Mouse (Mus musculus): ENCODE data around the gene Tob2. TPM values are rescaled to one million over a fixed set of nuclear protein-coding genes. Genes with fewer than 3 reads are reported as not detected.

Tob2 gene
- polyA plus RNA-seq, 1 experiment from 2014 or later: 10.7 TPM

DNA sequence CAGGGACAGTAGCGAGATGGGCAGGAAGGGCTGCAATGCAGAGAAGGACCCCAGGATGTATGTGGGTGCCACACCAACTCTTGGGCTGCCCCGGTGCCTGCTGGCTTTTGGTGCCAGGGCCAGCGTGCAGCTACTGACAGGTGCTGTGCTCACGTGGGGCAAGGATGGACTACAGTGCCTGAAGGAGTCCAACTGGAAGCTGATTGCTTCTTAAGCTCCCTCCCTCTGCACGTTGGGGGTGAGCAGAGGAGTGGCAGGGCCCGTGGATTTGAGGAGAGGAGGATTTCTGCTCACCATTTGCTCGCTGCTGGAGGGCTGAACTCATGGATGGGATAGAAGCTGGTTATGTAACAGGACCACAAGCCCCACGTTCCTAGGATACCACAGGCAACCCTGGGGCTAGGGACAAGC lies 55.6 kb downstream of the Tob2 start:
- Histone ChIP-seq H3K4me3 (ENCODE audit: low read depth, low read length) (0 out of 2 replicates have a peak overlapping the region, but pooled peaks have one; percentile 14), H3K4me1 (ENCODE audit: control insufficient read depth, insufficient read depth, low read length) (peaks cover 8% of the 10 kb centered on the region), H3K9me3 (replicated peaks; ENCODE audit: control insufficient read depth, low read length) (no peaks in the 10 kb centered on the region), H3K36me3 (replicated peaks; ENCODE audit: control insufficient read depth, insufficient read depth, low read depth, low read length) (no peaks in the 10 kb centered on the region), H3K27me3 (ENCODE audit: control insufficient read depth, insufficient read depth, low read length) (no peaks in the 10 kb centered on the region), H3K9ac (replicated peaks; ENCODE audit: low read length) (no peak overlapping the region), H3K4me2 (ENCODE audit: low read depth, low read length) (peak overlapping the region; percentile 47), H3K27ac (replicated peaks; ENCODE audit: low read depth, low read length) (no peak overlapping the region)
- ATAC-seq (replicated peaks; ENCODE audit: insufficient number of reproducible peaks, low FRiP score, low TSS enrichment, low read depth): no peak
- 10% methylated on average over 8 of the region's 8 CpGs for WGBS
- DNase-seq (ENCODE audit: low spot score): no peak

DNA sequence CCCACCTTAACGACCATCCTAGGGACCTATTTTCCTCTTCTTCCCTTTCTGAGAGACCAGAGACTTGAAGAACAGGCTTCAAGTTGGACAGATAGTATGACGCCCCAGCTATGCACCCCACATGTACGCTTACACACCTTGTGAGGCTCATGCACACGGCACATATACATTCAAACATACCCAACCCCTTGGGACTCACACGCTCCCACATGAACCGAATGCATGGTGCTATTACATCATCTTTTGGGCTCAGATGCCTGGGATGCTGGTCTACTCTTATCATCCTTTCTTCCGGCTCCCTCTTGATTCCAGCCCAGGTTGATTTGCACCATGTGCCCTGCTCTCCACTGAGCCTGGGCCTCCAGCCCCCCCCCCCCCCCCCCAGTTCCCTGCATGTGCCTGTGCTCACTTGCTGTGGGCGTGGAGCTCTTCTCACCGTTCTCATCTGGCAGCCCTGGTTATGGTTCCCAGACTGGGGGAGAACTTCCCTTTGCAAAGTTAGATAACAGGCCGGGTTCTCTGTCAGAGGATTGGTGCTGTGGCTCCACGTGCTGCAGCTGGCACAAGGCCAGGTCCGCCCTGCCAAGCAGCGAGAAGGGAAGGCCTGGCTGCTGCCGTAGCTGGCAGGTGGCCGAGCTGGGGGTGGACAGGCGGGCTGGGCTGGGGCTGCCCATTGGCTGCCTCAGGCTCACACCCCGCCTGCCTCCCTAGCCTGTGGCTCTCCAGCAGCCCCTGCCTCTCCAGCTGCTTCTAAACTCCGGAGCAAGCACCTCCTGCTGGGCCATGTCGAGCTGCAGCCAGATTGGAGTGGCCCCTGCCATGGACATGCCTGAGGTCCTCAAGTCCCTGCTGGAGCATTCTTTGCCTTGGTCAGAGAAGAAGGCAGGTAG lies 56.4 kb downstream of the Tob2 start, which contains the start of gene Tef:
Gene Tef (plus strand): TSS at position 421 of the 890 bp plus-strand sequence.
- ATAC-seq (replicated peaks; ENCODE audit: insufficient number of reproducible peaks, low FRiP score, low TSS enrichment, low read depth) (peak; percentile 95), DNase-seq (ENCODE audit: low spot score) (peak; percentile 83)
- H3K9me3 ChIP-seq (replicated peaks; ENCODE audit: control insufficient read depth, low read length): no peaks in the 10 kb centered on the region
- no peak within 1 kb of the TSS for H3K27ac ChIP-seq (replicated peaks; ENCODE audit: low read depth, low read length)
- peaks cover 8% of the 10 kb centered on the region for H3K4me1 ChIP-seq (ENCODE audit: control insufficient read depth, insufficient read depth, low read length)
- 28% methylated on average over 19 of the region's 19 CpGs for WGBS
- no peaks in the 10 kb centered on the region for H3K36me3 ChIP-seq (replicated peaks; ENCODE audit: control insufficient read depth, insufficient read depth, low read depth, low read length)
- H3K9ac ChIP-seq (replicated peaks; ENCODE audit: low read length): no peak within 1 kb of the TSS; the same call in 1 of the 2 replicates
- no peaks in the 10 kb centered on the region for H3K27me3 ChIP-seq (ENCODE audit: control insufficient read depth, insufficient read depth, low read length)
- H3K4me2 ChIP-seq (ENCODE audit: low read depth, low read length): peak within 1 kb of the TSS; percentile 47
- H3K4me3 ChIP-seq (ENCODE audit: low read depth, low read length): peak within 1 kb of the TSS; percentile 14; the same call in 1 of the 2 replicates

DNA sequence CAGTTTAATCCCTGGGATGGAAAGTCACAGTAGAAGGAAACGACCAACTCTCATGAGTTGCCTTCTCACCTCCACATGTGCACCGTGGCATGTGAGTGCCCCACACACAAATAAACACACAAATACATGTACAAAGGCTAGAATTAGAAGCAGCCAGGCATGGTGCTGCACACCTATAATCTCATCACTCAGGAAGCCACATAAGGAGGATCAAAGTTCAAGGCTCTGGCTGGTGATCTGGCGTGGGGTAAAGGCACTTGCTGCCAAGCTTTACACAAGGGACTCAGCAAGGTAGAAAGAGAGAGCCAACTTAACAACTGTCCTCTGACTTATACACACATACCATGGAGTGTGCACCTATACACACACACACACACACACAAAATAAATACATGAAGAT lies 58.2 kb downstream of the Tob2 start:
- WGBS: 75% methylated on average over 3 of the region's 3 CpGs
- peaks cover 8% of the 10 kb centered on the region for H3K4me1 ChIP-seq (ENCODE audit: control insufficient read depth, insufficient read depth, low read length)

DNA sequence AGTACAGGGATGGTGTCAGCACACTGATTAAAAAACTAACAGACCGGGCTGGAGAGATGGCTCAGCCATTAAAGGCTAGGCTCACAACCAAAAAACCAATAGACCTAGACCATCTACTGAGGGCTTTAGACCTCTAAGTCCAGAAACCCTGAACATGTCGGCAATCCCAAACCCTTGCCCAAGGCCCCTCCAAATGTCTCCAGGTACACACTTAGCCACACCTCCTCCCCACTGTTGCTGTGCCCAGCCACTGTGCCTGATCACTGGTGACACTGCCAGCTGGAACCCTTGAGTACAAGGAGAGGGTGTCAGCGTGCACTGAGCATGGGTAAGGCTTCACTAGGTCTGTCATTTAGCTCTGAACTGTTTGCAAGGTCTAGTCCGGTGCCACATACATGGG lies 60.2 kb downstream of the Tob2 start:
- no peak for ATAC-seq (replicated peaks; ENCODE audit: insufficient number of reproducible peaks, low FRiP score, low TSS enrichment, low read depth)
- H3K27ac ChIP-seq (replicated peaks; ENCODE audit: low read depth, low read length): no peak overlapping the region
- 86% methylated on average over 4 of the region's 4 CpGs for WGBS
- H3K27me3 ChIP-seq (ENCODE audit: control insufficient read depth, insufficient read depth, low read length): no peaks in the 10 kb centered on the region
- peaks cover 8% of the 10 kb centered on the region for H3K4me1 ChIP-seq (ENCODE audit: control insufficient read depth, insufficient read depth, low read length)
- no peak overlapping the region for H3K4me2 ChIP-seq (ENCODE audit: low read depth, low read length)
- H3K4me3 ChIP-seq (ENCODE audit: low read depth, low read length): no peak overlapping the region
- no peak overlapping the region for H3K9ac ChIP-seq (replicated peaks; ENCODE audit: low read length)
- no peak for DNase-seq (ENCODE audit: low spot score)
- H3K36me3 ChIP-seq (replicated peaks; ENCODE audit: control insufficient read depth, insufficient read depth, low read depth, low read length): no peaks in the 10 kb centered on the region; the same call in 1 of the 2 replicates
- H3K9me3 ChIP-seq (replicated peaks; ENCODE audit: control insufficient read depth, low read length): no peaks in the 10 kb centered on the region

More for the DNA sequence above, 58.2 kb downstream of the Tob2 start:
- no peaks in the 10 kb centered on the region for H3K9me3 ChIP-seq (replicated peaks; ENCODE audit: control insufficient read depth, low read length)
- ATAC-seq (replicated peaks; ENCODE audit: insufficient number of reproducible peaks, low FRiP score, low TSS enrichment, low read depth) (no peak), DNase-seq (ENCODE audit: low spot score) (no peak)
- H3K4me3 ChIP-seq (ENCODE audit: low read depth, low read length): no peak overlapping the region
- H3K36me3 ChIP-seq (replicated peaks; ENCODE audit: control insufficient read depth, insufficient read depth, low read depth, low read length): no peaks in the 10 kb centered on the region
- H3K27me3 ChIP-seq (ENCODE audit: control insufficient read depth, insufficient read depth, low read length): no peaks in the 10 kb centered on the region
- H3K4me2 ChIP-seq (ENCODE audit: low read depth, low read length): no peak overlapping the region
- no peak overlapping the region for H3K9ac ChIP-seq (replicated peaks; ENCODE audit: low read length)
- H3K27ac ChIP-seq (replicated peaks; ENCODE audit: low read depth, low read length): no peak overlapping the region

Other genes starting within 250 kb of the Tob2 start
- 21.3 and 21.7 TPM in 2 replicates for gene L3mbtl2, start 194.9 kb downstream of the Tob2 start, polyA plus RNA-seq (2014; fragmentation: Nextera tagmentation; extraction: Ambion mirVana)
- 2.6 and 3.0 TPM in 2 replicates for gene Chadl, start 161.5 kb downstream of the Tob2 start, polyA plus RNA-seq (2014; fragmentation: Nextera tagmentation; extraction: Ambion mirVana)
- 39.2 and 42.2 TPM in 2 replicates for gene Zc3h7b, start 113.7 kb downstream of the Tob2 start, polyA plus RNA-seq (2014; fragmentation: Nextera tagmentation; extraction: Ambion mirVana)
- 121 and 126 TPM in 2 replicates for gene Rangap1, start 113.3 kb downstream of the Tob2 start, polyA plus RNA-seq (2014; fragmentation: Nextera tagmentation; extraction: Ambion mirVana)
- gene Tef, start 56.4 kb downstream of the Tob2 start, polyA plus RNA-seq (2014; fragmentation: Nextera tagmentation; extraction: Ambion mirVana): 11.4 and 13.1 TPM in 2 replicates
- gene Phf5a, start 13.1 kb upstream of the Tob2 start, polyA plus RNA-seq (2014; fragmentation: Nextera tagmentation; extraction: Ambion mirVana): 194 and 213 TPM in 2 replicates
- 144 and 153 TPM in 2 replicates for gene Aco2, start 13.5 kb upstream of the Tob2 start, polyA plus RNA-seq (2014; fragmentation: Nextera tagmentation; extraction: Ambion mirVana)
- 60.3 and 63.5 TPM in 2 replicates for gene Polr3h, start 67.4 kb upstream of the Tob2 start, polyA plus RNA-seq (2014; fragmentation: Nextera tagmentation; extraction: Ambion mirVana)
- 5.5 and 8.4 TPM in 2 replicates for gene Csdc2, start 78.0 kb upstream of the Tob2 start, polyA plus RNA-seq (2014; fragmentation: Nextera tagmentation; extraction: Ambion mirVana)
- 19.9 and 21.3 TPM in 2 replicates for gene Pmm1, start 102.1 kb upstream of the Tob2 start, polyA plus RNA-seq (2014; fragmentation: Nextera tagmentation; extraction: Ambion mirVana)
- not detected in 2 replicates for gene 1700029P11Rik, start 121.7 kb upstream of the Tob2 start, polyA plus RNA-seq (2014; fragmentation: Nextera tagmentation; extraction: Ambion mirVana)
- 91.5 and 94.4 TPM in 2 replicates for gene Xrcc6, start 129.0 kb upstream of the Tob2 start, polyA plus RNA-seq (2014; fragmentation: Nextera tagmentation; extraction: Ambion mirVana)
- gene Desi1, start 175.1 kb upstream of the Tob2 start, polyA plus RNA-seq (2014; fragmentation: Nextera tagmentation; extraction: Ambion mirVana): 26.9 and 31.6 TPM in 2 replicates
- gene Snu13, start 188.8 kb upstream of the Tob2 start, polyA plus RNA-seq (2014; fragmentation: Nextera tagmentation; extraction: Ambion mirVana): 342 and 357 TPM in 2 replicates
- gene 4930407I10Rik, start 200.4 kb upstream of the Tob2 start, polyA plus RNA-seq (2014; fragmentation: Nextera tagmentation; extraction: Ambion mirVana): 0.06 TPM in 1 of 2 replicates, not detected in the other
- not detected in 2 replicates for gene Mei1, start 211.2 kb upstream of the Tob2 start, polyA plus RNA-seq (2014; fragmentation: Nextera tagmentation; extraction: Ambion mirVana)

Measured in embryonic facial prominence, embryonic 11.5 days (tissue).